Mouse (Mus musculus): ENCODE results near the gene Atxn1. TPM values are rescaled to one million over a fixed set of nuclear protein-coding genes. Genes with fewer than 3 reads are reported as not detected.

Atxn1 gene
- polyA plus RNA-seq, 1 experiment = not detected

- Histone ChIP-seq H3K27ac (ENCODE audit: insufficient read depth, low read depth, low read length) (no peak overlapping the region), H3K4me3 (ENCODE audit: insufficient read depth, low read depth, low read length) (no peak overlapping the region), H3K4me1 (ENCODE audit: control insufficient read depth, insufficient read depth, low read length) (peaks cover 30% of the 10 kb centered on the region)
- 93% methylated on average over 9 of the region's 9 CpGs for WGBS
- TF ChIP-seq POLR2A (IDR thresholded peaks at IDR 0.05; ENCODE audit: insufficient read depth, low read depth, low read length) (no peak), CTCF (IDR thresholded peaks at IDR 0.05; ENCODE audit: insufficient read depth, low read depth, low read length) (no peak)
Observed at GRCm38 (mm10) chr13:45535731-45536453, 428.9 kb downstream of the Atxn1 start.

GRCm38 (mm10) chr13:45530754-45531153 lies 434.1 kb downstream of the Atxn1 start:
- H3K4me3 ChIP-seq (ENCODE audit: insufficient read depth, low read depth, low read length) = no peak overlapping the region
- no peak for TF ChIP-seq POLR2A (IDR thresholded peaks at IDR 0.05; ENCODE audit: insufficient read depth, low read depth, low read length)
- TF ChIP-seq CTCF (IDR thresholded peaks at IDR 0.05; ENCODE audit: insufficient read depth, low read depth, low read length) = no peak
- H3K4me1 ChIP-seq (ENCODE audit: control insufficient read depth, insufficient read depth, low read length) = peaks cover 27% of the 10 kb centered on the region
- WGBS = 24% methylated on average over 6 of the region's 6 CpGs
- H3K27ac ChIP-seq (ENCODE audit: insufficient read depth, low read depth, low read length) = 0 out of 2 replicates have a peak overlapping the region, but pooled peaks have one; percentile 4

GRCm38 (mm10) chr13:45528787-45529186 lies 436.0 kb downstream of the Atxn1 start:
- no peak overlapping the region for H3K4me3 ChIP-seq (ENCODE audit: insufficient read depth, low read depth, low read length)
- TF ChIP-seq POLR2A (IDR thresholded peaks at IDR 0.05; ENCODE audit: insufficient read depth, low read depth, low read length) (no peak), CTCF (IDR thresholded peaks at IDR 0.05; ENCODE audit: insufficient read depth, low read depth, low read length) (no peak)
- no peak overlapping the region for H3K27ac ChIP-seq (ENCODE audit: insufficient read depth, low read depth, low read length)
- peaks cover 24% of the 10 kb centered on the region for H3K4me1 ChIP-seq (ENCODE audit: control insufficient read depth, insufficient read depth, low read length)
- whole genome bisulfite sequencing = 66% methylated on average over 4 of the region's 4 CpGs

- TF ChIP-seq POLR2A (IDR thresholded peaks at IDR 0.05; ENCODE audit: insufficient read depth, low read depth, low read length) (no peak), CTCF (IDR thresholded peaks at IDR 0.05; ENCODE audit: insufficient read depth, low read depth, low read length) (no peak)
- 97% methylated on average over 11 of the region's 11 CpGs for WGBS
- no peak overlapping the region for H3K27ac ChIP-seq (ENCODE audit: insufficient read depth, low read depth, low read length)
- no peak overlapping the region for H3K4me3 ChIP-seq (ENCODE audit: insufficient read depth, low read depth, low read length)
- H3K4me1 ChIP-seq (ENCODE audit: control insufficient read depth, insufficient read depth, low read length) = peaks cover 24% of the 10 kb centered on the region
Observed at GRCm38 (mm10) chr13:45527232-45527964, 437.4 kb downstream of the Atxn1 start.

- WGBS = 44% methylated on average over 7 of the region's 7 CpGs
- TF ChIP-seq POLR2A (IDR thresholded peaks at IDR 0.05; ENCODE audit: insufficient read depth, low read depth, low read length) (no peak), CTCF (IDR thresholded peaks at IDR 0.05; ENCODE audit: insufficient read depth, low read depth, low read length) (no peak)
- Histone ChIP-seq H3K4me3 (ENCODE audit: insufficient read depth, low read depth, low read length) (no peak overlapping the region), H3K27ac (ENCODE audit: insufficient read depth, low read depth, low read length) (no peak overlapping the region), H3K4me1 (ENCODE audit: control insufficient read depth, insufficient read depth, low read length) (peaks cover 16% of the 10 kb centered on the region)
Observed at GRCm38 (mm10) chr13:45526230-45526629, 438.6 kb downstream of the Atxn1 start.

GRCm38 (mm10) chr13:45524791-45525435 lies 439.9 kb downstream of the Atxn1 start:
- Histone ChIP-seq H3K4me3 (ENCODE audit: insufficient read depth, low read depth, low read length) (no peak overlapping the region), H3K4me1 (ENCODE audit: control insufficient read depth, insufficient read depth, low read length) (peaks cover 7% of the 10 kb centered on the region), H3K27ac (ENCODE audit: insufficient read depth, low read depth, low read length) (no peak overlapping the region)
- 95% methylated on average over 6 of the region's 6 CpGs for WGBS
- TF ChIP-seq CTCF (IDR thresholded peaks at IDR 0.05; ENCODE audit: insufficient read depth, low read depth, low read length) = no peak
- TF ChIP-seq POLR2A (IDR thresholded peaks at IDR 0.05; ENCODE audit: insufficient read depth, low read depth, low read length) = no peak

- TF ChIP-seq CTCF (IDR thresholded peaks at IDR 0.05; ENCODE audit: insufficient read depth, low read depth, low read length) (no peak), POLR2A (IDR thresholded peaks at IDR 0.05; ENCODE audit: insufficient read depth, low read depth, low read length) (no peak)
- 54% methylated on average over 3 of the region's 3 CpGs for WGBS
- H3K27ac ChIP-seq (ENCODE audit: insufficient read depth, low read depth, low read length) = no peak overlapping the region
- no peak overlapping the region for H3K4me3 ChIP-seq (ENCODE audit: insufficient read depth, low read depth, low read length)
- H3K4me1 ChIP-seq (ENCODE audit: control insufficient read depth, insufficient read depth, low read length) = peaks cover 7% of the 10 kb centered on the region
Observed at GRCm38 (mm10) chr13:45524305-45524704, 440.5 kb downstream of the Atxn1 start.

GRCm38 (mm10) chr13:45516501-45517393 lies 448.1 kb downstream of the Atxn1 start:
- WGBS = 32% methylated on average over 24 of the region's 24 CpGs
- Histone ChIP-seq H3K27ac (ENCODE audit: insufficient read depth, low read depth, low read length) (no peak overlapping the region), H3K4me3 (ENCODE audit: insufficient read depth, low read depth, low read length) (no peak overlapping the region), H3K4me1 (ENCODE audit: control insufficient read depth, insufficient read depth, low read length) (peaks cover 27% of the 10 kb centered on the region)
- TF ChIP-seq CTCF (IDR thresholded peaks at IDR 0.05; ENCODE audit: insufficient read depth, low read depth, low read length) = no peak
- no peak for TF ChIP-seq POLR2A (IDR thresholded peaks at IDR 0.05; ENCODE audit: insufficient read depth, low read depth, low read length)

Data from olfactory bulb, adult 2 months (tissue).